Mouse (Mus musculus) layer of hippocampus, adult 9-11 months (tissue): ENCODE results near the gene Thtpa.

Experiments
- DNase-seq: peaks from one replicate; pipeline ENCODE4 v3.0.0; 2022

Gene Thtpa

DNA sequence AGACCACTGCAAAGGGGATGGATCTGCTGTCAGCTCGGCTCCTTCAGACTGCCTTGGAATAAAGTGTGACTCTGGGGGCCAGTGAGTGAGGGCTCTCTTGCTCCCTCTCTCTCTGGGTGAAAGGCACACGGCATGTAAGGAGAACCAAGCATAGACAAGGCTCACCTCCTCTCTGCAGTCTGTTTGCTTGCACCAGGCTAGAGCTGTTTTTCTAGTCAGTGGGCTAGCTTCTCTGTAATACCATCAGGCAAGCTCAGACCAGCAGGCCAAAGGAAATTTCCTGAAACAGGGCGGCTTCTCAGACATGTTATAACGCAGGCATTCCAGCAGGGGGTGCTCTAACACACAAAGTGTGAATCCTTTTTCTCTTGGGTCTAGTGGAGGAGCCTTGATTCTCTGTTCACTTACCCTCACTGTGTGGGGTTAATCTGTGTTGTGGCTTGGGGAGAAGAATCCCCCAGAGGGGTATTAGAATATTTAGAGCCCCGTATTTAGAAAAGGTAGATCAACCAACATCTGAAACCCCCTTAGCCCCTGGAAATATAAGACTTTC is 53.9 kb downstream of the Thtpa start:
- DNase-seq, result peak; percentile 39
